Mouse (Mus musculus) CH12.LX (cell line): ENCODE data around the gene Nos1. TPM values are rescaled to one million over a fixed set of nuclear protein-coding genes. Genes with fewer than 3 reads are reported as not detected.

Experiments
- DNase-seq: peaks from one replicate; pipeline ENCODE4 v3.0.0-alpha.2; 2013; ENCODE audit errors: extremely low read depth
- H3K27ac ChIP-seq: 2 replicates; pipeline ENCODE4 v1.5.1; 2012; ENCODE audit warnings: low read depth, mild to moderate bottlenecking, control low read depth, moderate library complexity; ENCODE audit not compliant: insufficient read depth
- H3K27me3 ChIP-seq: replicated peaks from 2 replicates; pipeline ENCODE3; 2012; ENCODE audit warnings: inconsistent platforms
- H3K36me3 ChIP-seq, 2 experiments: replicated peaks in 1 of 2; 2 replicates each; pipeline versions ENCODE3 to v1.6.1; 2012; ENCODE audit warnings: inconsistent platforms in 1 of 2, low read length in 1 of 2, mild to moderate bottlenecking in 1 of 2, mixed read lengths in 1 of 2, moderate library complexity in 1 of 2; ENCODE audit not compliant: control insufficient read depth in 1 of 2, insufficient read depth in 1 of 2
- H3K4me1 ChIP-seq, 2 experiments: 2 replicates each; pipeline ENCODE4 v1.6.1; 2012; ENCODE audit warnings: inconsistent platforms in 1 of 2, moderate library complexity in 1 of 2; ENCODE audit not compliant: insufficient read depth in 2 of 2, control insufficient read depth in 1 of 2
- H3K4me2 ChIP-seq: 2 replicates; pipeline ENCODE4 v1.6.1; 2012; ENCODE audit warnings: low read depth, mild to moderate bottlenecking, control low read depth; ENCODE audit not compliant: poor library complexity, insufficient read depth, severe bottlenecking
- H3K4me3 ChIP-seq, 3 experiments: fragments of 150-350 bp in 1 of 3; sonication (generic) in 1 of 3; replicated peaks in 1 of 3; 2 replicates each; pipeline versions ENCODE3 to v1.5.1; 2011 to 2012; ENCODE audit warnings: low read depth in 2 of 3, low read length in 2 of 3, mild to moderate bottlenecking in 2 of 3, moderate library complexity in 2 of 3, control low read depth in 1 of 3, improper control_type of control experiment in 1 of 3, inconsistent platforms in 1 of 3, mixed read lengths in 1 of 3; ENCODE audit not compliant: poor library complexity in 1 of 3
- H3K79me2 ChIP-seq: replicated peaks from 2 replicates; pipeline ENCODE4 v1.6.1; 2012; ENCODE audit warnings: mild to moderate bottlenecking, moderate library complexity; ENCODE audit not compliant: control insufficient read depth, poor library complexity, insufficient read depth, severe bottlenecking; ENCODE audit errors: extremely low read depth
- H3K9ac ChIP-seq: 2 replicates; pipeline ENCODE4 v1.6.1; 2012; ENCODE audit warnings: low read depth, mild to moderate bottlenecking, control low read depth, moderate library complexity; ENCODE audit not compliant: insufficient read depth
- H3K9me3 ChIP-seq: replicated peaks from 2 replicates; pipeline ENCODE3; 2012; ENCODE audit warnings: low read length, inconsistent platforms, mixed read lengths
- BHLHE40 ChIP-seq: IDR thresholded peaks from 2 replicates; pipeline ENCODE4 v1.6.1; 2011; ENCODE audit warnings: mild to moderate bottlenecking, low read depth, low read length, improper control_type of control experiment
- CHD2 ChIP-seq: IDR thresholded peaks from 2 replicates; pipeline ENCODE4 v1.6.1; 2011; ENCODE audit warnings: low read length, improper control_type of control experiment
- CTCF ChIP-seq, 2 experiments: IDR thresholded peaks in 1 of 2; conservative IDR thresholded peaks in 1 of 2; 2 replicates each; pipeline ENCODE4 v1.5.1; 2011 to 2012; ENCODE audit warnings: low read depth in 2 of 2, low read length in 2 of 2, improper control_type of control experiment in 1 of 2, inconsistent platforms in 1 of 2, mild to moderate bottlenecking in 1 of 2, moderate library complexity in 1 of 2
- E2F4 ChIP-seq: IDR thresholded peaks from 2 replicates; pipeline ENCODE4 v1.6.1; 2011; ENCODE audit warnings: low read depth, low read length, improper control_type of control experiment; ENCODE audit not compliant: insufficient replicate concordance
- EP300 ChIP-seq: IDR thresholded peaks from 2 replicates; pipeline ENCODE4 v1.6.1; 2011; ENCODE audit warnings: low read length, improper control_type of control experiment
- GABPA ChIP-seq: IDR thresholded peaks from 2 replicates; pipeline ENCODE4 v1.6.1; 2012; ENCODE audit warnings: low read depth, low read length, improper control_type of control experiment, inconsistent platforms; ENCODE audit not compliant: insufficient replicate concordance
- HCFC1 ChIP-seq: IDR thresholded peaks from 2 replicates; pipeline ENCODE4 v1.6.1; 2012; ENCODE audit warnings: low read depth, mild to moderate bottlenecking, inconsistent platforms, low read length, improper control_type of control experiment
- MAFK ChIP-seq: IDR thresholded peaks from 2 replicates; pipeline ENCODE4 v1.6.1; 2011; ENCODE audit warnings: low read length, improper control_type of control experiment; ENCODE audit not compliant: insufficient replicate concordance
- MAX ChIP-seq: IDR thresholded peaks from 2 replicates; pipeline ENCODE4 v1.6.1; 2011; ENCODE audit warnings: low read length, improper control_type of control experiment
- MEF2A ChIP-seq: IDR thresholded peaks from 2 replicates; pipeline ENCODE4 v1.6.1; 2014; ENCODE audit warnings: low read depth, mild to moderate bottlenecking, inconsistent platforms, low read length, improper control_type of control experiment, borderline replicate concordance
- MXI1 ChIP-seq: IDR thresholded peaks from 2 replicates; pipeline ENCODE4 v1.6.1; 2011; ENCODE audit warnings: mild to moderate bottlenecking, low read depth, low read length, improper control_type of control experiment
- MYC ChIP-seq: IDR thresholded peaks from 2 replicates; pipeline ENCODE4 v1.6.1; 2011; ENCODE audit warnings: low read depth, mild to moderate bottlenecking, improper control_type of control experiment, low read length
- NRF1 ChIP-seq: IDR thresholded peaks from 2 replicates; pipeline ENCODE4 v1.6.1; 2014; ENCODE audit warnings: low read depth, mild to moderate bottlenecking, inconsistent platforms, low read length, improper control_type of control experiment, moderate library complexity
- PAX5 ChIP-seq: IDR thresholded peaks from 2 replicates; pipeline ENCODE4 v1.6.1; 2012; ENCODE audit warnings: low read length, inconsistent platforms, mixed read lengths
- RAD21 ChIP-seq: IDR thresholded peaks from 2 replicates; pipeline ENCODE4 v1.6.1; 2011; ENCODE audit warnings: low read depth, mild to moderate bottlenecking, low read length, improper control_type of control experiment, moderate library complexity
- SIN3A ChIP-seq: IDR thresholded peaks from 2 replicates; pipeline ENCODE4 v1.6.1; 2012; ENCODE audit warnings: low read length, improper control_type of control experiment, inconsistent platforms
- SMC3 ChIP-seq: IDR thresholded peaks from 2 replicates; pipeline ENCODE4 v1.6.1; 2011; ENCODE audit warnings: low read depth, low read length, improper control_type of control experiment
- TCF12 ChIP-seq: IDR thresholded peaks from 2 replicates; pipeline ENCODE4 v1.6.1; 2014; ENCODE audit warnings: low read depth, mild to moderate bottlenecking, inconsistent platforms, low read length, improper control_type of control experiment
- UBTF ChIP-seq: IDR thresholded peaks from 2 replicates; pipeline ENCODE4 v1.6.1; 2012; ENCODE audit warnings: low read depth, mild to moderate bottlenecking, inconsistent platforms, low read length, improper control_type of control experiment, moderate library complexity
- USF1 ChIP-seq: IDR thresholded peaks from 2 replicates; pipeline ENCODE4 v1.6.1; 2014; ENCODE audit warnings: low read depth, mild to moderate bottlenecking, inconsistent platforms, low read length, improper control_type of control experiment
- ZKSCAN1 ChIP-seq: IDR thresholded peaks from 2 replicates; pipeline ENCODE4 v1.6.1; 2012; ENCODE audit warnings: low read depth, inconsistent platforms, low read length, improper control_type of control experiment, borderline replicate concordance
- ZMIZ1 ChIP-seq: IDR thresholded peaks from 2 replicates; pipeline ENCODE4 v1.6.1; 2012; ENCODE audit warnings: low read depth, mild to moderate bottlenecking, inconsistent platforms, low read length, improper control_type of control experiment
- ZNF384 ChIP-seq: IDR thresholded peaks from 2 replicates; pipeline ENCODE4 v1.6.1; 2012; ENCODE audit warnings: low read depth, low read length, improper control_type of control experiment, inconsistent platforms
- dilution Hi-C: fragments of 300-500 bp; cut with MboI; formaldehyde crosslinking; loops from 2 replicates; pipeline ENCODE4 v1.14.3; 2020; ENCODE audit warnings: low sequenced_read_pairs; ENCODE audit not compliant: extremely low pct_unique_long_range_greater_than_20kb, extremely low pct_ligation_motif_present
- in situ Hi-C: fragments of 300-500 bp; cut with MboI; formaldehyde crosslinking; loops from 3 replicates; pipeline ENCODE4 v1.14.3; 2019; ENCODE audit warnings: low sequenced_read_pairs, low pct_ligation_motif_present, low pct_unique_long_range_greater_than_20kb, mixed read lengths
- polyA plus RNA-seq: library from polyadenylated mRNA; unstranded; fragments of >175 nt; gene quantifications from 2 replicates; pipeline ENCODE4 v1.2.1, GENCODE M21; 2012; ENCODE audit warnings: low read depth; ENCODE audit not compliant: insufficient read length
- total RNA-seq, 2 experiments: library from RNA; depleted of rRNA; stranded (reverse); fragments of 300-350 nt in 1 of 2; fragments of >200 nt in 1 of 2; gene quantifications; 2 replicates each; pipeline ENCODE4 v1.2.3; 2012 to 2014

Nos1 gene
- total and polyA plus RNA-seq, 3 experiments, result 2.4 to 17.0 (median 5.6) TPM

DNA sequence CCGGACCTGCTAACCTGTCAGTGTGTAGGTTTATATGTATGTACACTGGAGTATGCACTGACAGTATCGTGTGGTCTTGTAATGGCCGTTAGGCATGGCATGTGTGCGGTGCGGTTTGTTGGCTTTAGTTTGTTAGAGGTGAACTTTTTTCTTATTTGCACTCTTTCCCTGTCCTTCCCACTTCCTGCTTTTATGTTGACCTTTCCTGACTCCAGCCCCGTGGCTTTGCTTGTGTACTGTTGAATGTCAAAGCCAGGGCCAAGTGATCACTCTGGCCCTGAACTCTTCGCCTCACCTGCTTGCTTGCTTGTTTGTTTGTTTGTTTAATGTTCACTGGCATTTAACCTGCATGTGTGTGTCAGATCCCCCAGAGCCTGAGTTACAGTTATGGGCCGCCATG is 200.1 kb downstream of the Nos1 start:
- Histone ChIP-seq H3K79me2 (no peaks in the 10 kb centered on the region), H3K4me2 (no peak overlapping the region), H3K27ac (no peak overlapping the region), H3K4me3 (no peak overlapping the region), H3K36me3 (peaks cover 36 to 81% of the 10 kb centered on the region in 2 experiments)
- in situ Hi-C loops, result no loop called here
- dilution Hi-C loops, result no loop called here
- TF ChIP-seq MAFK (no peak), BHLHE40 (no peak), MAX (no peak), UBTF (no peak), USF1 (no peak)
- TF ChIP-seq, all 38 proteins: peak for 0
- DNase-seq, result no peak
- Histone ChIP-seq H3K9ac (no peak overlapping the region), H3K4me1 (peaks cover 9 to 25% of the 10 kb centered on the region in 2 experiments), H3K9me3 (no peaks in the 10 kb centered on the region), H3K27me3 (no peaks in the 10 kb centered on the region)

DNA sequence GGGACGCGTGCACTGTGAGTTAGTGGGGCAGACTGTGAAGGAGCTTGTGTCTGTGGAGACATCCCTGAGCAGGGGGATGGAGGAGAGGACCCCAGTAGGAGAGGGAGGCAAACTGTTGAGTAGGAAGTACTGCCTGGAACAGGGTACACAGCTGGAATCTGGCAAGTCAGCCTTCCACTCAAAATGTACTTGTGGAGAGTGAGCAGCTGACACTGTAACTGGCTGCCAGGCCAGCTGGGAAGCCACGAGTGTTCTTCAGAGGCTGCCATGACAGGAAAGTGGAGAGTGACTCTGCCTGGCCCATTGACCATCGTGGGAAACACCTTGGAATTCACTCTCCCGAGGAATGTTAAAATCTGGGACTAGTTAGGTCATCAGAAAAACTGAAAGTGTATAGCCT is 201.1 kb downstream of the Nos1 start:
- Histone ChIP-seq H3K27me3 (no peaks in the 10 kb centered on the region), H3K4me2 (no peak overlapping the region), H3K27ac (no peak overlapping the region), H3K4me3 (no peak overlapping the region), H3K4me1 (peaks cover 9 to 22% of the 10 kb centered on the region in 2 experiments), H3K36me3 (peaks cover 46 to 91% of the 10 kb centered on the region in 2 experiments), H3K9me3 (no peaks in the 10 kb centered on the region), H3K9ac (no peak overlapping the region), H3K79me2 (no peaks in the 10 kb centered on the region)
- dilution Hi-C loops, result no loop called here
- TF ChIP-seq TCF12, result no peak
- TF ChIP-seq UBTF, result no peak
- TF ChIP-seq MEF2A, result no peak
- TF ChIP-seq BHLHE40, result no peak
- no peak for TF ChIP-seq MXI1
- no peak for TF ChIP-seq CHD2
- in situ Hi-C loops, result no loop called here
- DNase-seq, result no peak

DNA sequence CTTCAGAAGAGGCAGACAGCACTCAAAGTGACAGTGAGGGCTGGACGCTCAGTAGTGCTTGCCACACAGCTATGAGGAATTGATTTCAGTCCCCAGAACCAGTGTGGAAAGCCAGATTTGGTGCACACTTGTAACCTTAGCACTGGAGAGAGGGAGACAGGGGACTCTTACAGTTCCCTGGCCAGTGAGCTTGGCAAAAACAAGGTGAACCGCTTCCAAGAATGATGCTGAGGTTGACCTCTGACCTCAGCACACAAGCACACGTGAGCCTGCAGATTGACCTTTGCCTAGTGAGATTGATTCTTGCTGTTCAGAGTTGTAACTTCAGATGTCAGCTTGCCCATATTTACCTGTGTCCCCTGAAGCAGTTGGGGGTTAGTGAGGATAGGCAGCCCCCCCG is 205.5 kb downstream of the Nos1 start:
- H3K4me1 ChIP-seq, result peaks cover 0 to 12% of the 10 kb centered on the region in 2 experiments; a peak in 2 of 4 replicates
- dilution Hi-C loops, result no loop called here
- H3K79me2 ChIP-seq, result no peaks in the 10 kb centered on the region
- no peaks in the 10 kb centered on the region for H3K9me3 ChIP-seq
- H3K27me3 ChIP-seq, result no peaks in the 10 kb centered on the region
- no peak overlapping the region for H3K4me3 ChIP-seq
- in situ Hi-C loops, result no loop called here
- no peak overlapping the region for H3K4me2 ChIP-seq
- H3K27ac ChIP-seq, result no peak overlapping the region
- H3K9ac ChIP-seq, result no peak overlapping the region
- DNase-seq, result no peak
- TF ChIP-seq NRF1 (no peak), BHLHE40 (no peak), ZKSCAN1 (no peak), EP300 (no peak), SMC3 (no peak), CTCF (conservative IDR thresholded peaks at IDR 0.05 in 1 of 2, IDR thresholded peaks at IDR 0.05 in 1 of 2; ENCODE audit: low read depth in 2 of 2, low read length in 2 of 2) (no peak), ZNF384 (no peak), GABPA (no peak), PAX5 (no peak), SIN3A (no peak), MYC (no peak), E2F4 (no peak), HCFC1 (no peak), ZMIZ1 (no peak), RAD21 (no peak), MEF2A (no peak), USF1 (no peak)
- H3K36me3 ChIP-seq, result peaks cover 60 to 97% of the 10 kb centered on the region in 2 experiments
